Mouse (Mus musculus) stomach, postnatal 0 days (tissue): ENCODE data around the gene Gm4981.

Experiments used
- CTCF ChIP-seq: IDR thresholded peaks from 2 replicates; pipeline ENCODE4 v1.5.1; 2016; ENCODE audit warnings: antibody characterized with exemption, low read depth, mild to moderate bottlenecking, moderate library complexity
- EP300 ChIP-seq: optimal IDR thresholded peaks from 2 replicates; pipeline ENCODE3; 2016; ENCODE audit warnings: antibody characterized with exemption

- TF ChIP-seq EP300 (no peak), CTCF (no peak)
These were observed 18.2 kb upstream of the Gm4981 start for GRCm38 (mm10) chr10:58254635-58255175.
